Mouse (Mus musculus): ENCODE data around the gene Fos. TPM values are rescaled to one million over a fixed set of nuclear protein-coding genes. Genes with fewer than 3 reads are reported as not detected.

Fos gene
- total and polyA plus RNA-seq, 2 experiments from 2014 or later: 1.6 to 18.5 TPM

- Histone ChIP-seq H3K36me3 (replicated peaks; ENCODE audit: control insufficient read depth, insufficient read depth, low read length) (no peaks in the 10 kb centered on the region), H3K4me2 (ENCODE audit: low read depth, low read length) (no peak overlapping the region), H3K27me3 (ENCODE audit: control insufficient read depth, insufficient read depth, low read length) (no peaks in the 10 kb centered on the region), H3K9ac (replicated peaks; ENCODE audit: low read depth, low read length) (no peak overlapping the region), H3K4me1 (ENCODE audit: control insufficient read depth, insufficient read depth) (peaks cover 8% of the 10 kb centered on the region; the same call in 1 of the 2 replicates), H3K9me3 (replicated peaks; ENCODE audit: control insufficient read depth, low read length) (no peaks in the 10 kb centered on the region), H3K27ac (ENCODE audit: low read depth) (no peak overlapping the region), H3K4me3 (ENCODE audit: low read depth, low read length) (no peak overlapping the region)
- ATAC-seq (ENCODE audit: insufficient read depth, low read depth): no peak
- WGBS: 59% methylated on average over 7 of the region's 7 CpGs
- DNase-seq (ENCODE audit: low spot score): no peak
- TF ChIP-seq EP300 (IDR thresholded peaks at IDR 0.05; ENCODE audit: low read depth) (no peak), CTCF (IDR thresholded peaks at IDR 0.05; ENCODE audit: low read depth) (no peak)
Observed at GRCm38 (mm10) chr12:85496336-85496735, 22.6 kb downstream of the Fos start.

- ATAC-seq (ENCODE audit: insufficient read depth, low read depth) (no peak; the same call in 1 of the 2 replicates), DNase-seq (ENCODE audit: low spot score) (peak; percentile 70)
- peak; percentile 77 for TF ChIP-seq CTCF (IDR thresholded peaks at IDR 0.05; ENCODE audit: low read depth)
- no peak for TF ChIP-seq EP300 (IDR thresholded peaks at IDR 0.05; ENCODE audit: low read depth)
- 16% methylated on average over 7 of the region's 7 CpGs for WGBS
- H3K9me3 ChIP-seq (replicated peaks; ENCODE audit: control insufficient read depth, low read length): 0 out of 2 replicates have a peak, but pooled peaks cover 3% of the 10 kb centered on the region
- H3K4me3 ChIP-seq (ENCODE audit: low read depth, low read length): no peak overlapping the region
- no peak overlapping the region for H3K4me2 ChIP-seq (ENCODE audit: low read depth, low read length)
- no peak overlapping the region for H3K27ac ChIP-seq (ENCODE audit: low read depth)
- H3K4me1 ChIP-seq (ENCODE audit: control insufficient read depth, insufficient read depth): peaks cover 8% of the 10 kb centered on the region; the same call in 1 of the 2 replicates
- H3K9ac ChIP-seq (replicated peaks; ENCODE audit: low read depth, low read length): no peak overlapping the region
- H3K36me3 ChIP-seq (replicated peaks; ENCODE audit: control insufficient read depth, insufficient read depth, low read length): no peaks in the 10 kb centered on the region
- no peaks in the 10 kb centered on the region for H3K27me3 ChIP-seq (ENCODE audit: control insufficient read depth, insufficient read depth, low read length)
Observed at GRCm38 (mm10) chr12:85496755-85497154, 23.1 kb downstream of the Fos start.

GRCm38 (mm10) chr12:85497310-85498135 lies 23.8 kb downstream of the Fos start:
- Histone ChIP-seq H3K27me3 (ENCODE audit: control insufficient read depth, insufficient read depth, low read length) (no peaks in the 10 kb centered on the region), H3K9ac (replicated peaks; ENCODE audit: low read depth, low read length) (no peak overlapping the region), H3K4me2 (ENCODE audit: low read depth, low read length) (no peak overlapping the region), H3K27ac (ENCODE audit: low read depth) (peak overlapping the region; percentile 20; the same call in 1 of the 2 replicates), H3K9me3 (replicated peaks; ENCODE audit: control insufficient read depth, low read length) (0 out of 2 replicates have a peak, but pooled peaks cover 9% of the 10 kb centered on the region), H3K4me1 (ENCODE audit: control insufficient read depth, insufficient read depth) (peaks cover 8% of the 10 kb centered on the region; the same call in 1 of the 2 replicates), H3K4me3 (ENCODE audit: low read depth, low read length) (no peak overlapping the region), H3K36me3 (replicated peaks; ENCODE audit: control insufficient read depth, insufficient read depth, low read length) (no peaks in the 10 kb centered on the region)
- no peak for TF ChIP-seq CTCF (IDR thresholded peaks at IDR 0.05; ENCODE audit: low read depth)
- TF ChIP-seq EP300 (IDR thresholded peaks at IDR 0.05; ENCODE audit: low read depth): no peak
- DNase-seq (ENCODE audit: low spot score) (peak; percentile 25), ATAC-seq (ENCODE audit: insufficient read depth, low read depth) (0 out of 2 replicates have a peak, but pooled peaks have one; percentile 27)
- 48% methylated on average over 11 of the region's 11 CpGs for WGBS

GRCm38 (mm10) chr12:85499001-85499400 lies 25.3 kb downstream of the Fos start:
- Histone ChIP-seq H3K27ac (ENCODE audit: low read depth) (no peak overlapping the region), H3K36me3 (replicated peaks; ENCODE audit: control insufficient read depth, insufficient read depth, low read length) (no peaks in the 10 kb centered on the region), H3K9me3 (replicated peaks; ENCODE audit: control insufficient read depth, low read length) (0 out of 2 replicates have a peak, but pooled peaks cover 9% of the 10 kb centered on the region), H3K27me3 (ENCODE audit: control insufficient read depth, insufficient read depth, low read length) (no peaks in the 10 kb centered on the region), H3K9ac (replicated peaks; ENCODE audit: low read depth, low read length) (no peak overlapping the region), H3K4me1 (ENCODE audit: control insufficient read depth, insufficient read depth) (peaks cover 8% of the 10 kb centered on the region; the same call in 1 of the 2 replicates), H3K4me3 (ENCODE audit: low read depth, low read length) (no peak overlapping the region), H3K4me2 (ENCODE audit: low read depth, low read length) (no peak overlapping the region)
- no peak for ATAC-seq (ENCODE audit: insufficient read depth, low read depth)
- TF ChIP-seq EP300 (IDR thresholded peaks at IDR 0.05; ENCODE audit: low read depth): no peak
- TF ChIP-seq CTCF (IDR thresholded peaks at IDR 0.05; ENCODE audit: low read depth): no peak
- no peak for DNase-seq (ENCODE audit: low spot score)
- WGBS: 77% methylated on average over 8 of the region's 8 CpGs

GRCm38 (mm10) chr12:85502682-85503081 lies 29.0 kb downstream of the Fos start:
- ATAC-seq (ENCODE audit: insufficient read depth, low read depth) (no peak), DNase-seq (ENCODE audit: low spot score) (no peak)
- H3K27ac ChIP-seq (ENCODE audit: low read depth): no peak overlapping the region
- no peaks in the 10 kb centered on the region for H3K27me3 ChIP-seq (ENCODE audit: control insufficient read depth, insufficient read depth, low read length)
- no peak overlapping the region for H3K9ac ChIP-seq (replicated peaks; ENCODE audit: low read depth, low read length)
- 91% methylated on average over 4 of the region's 4 CpGs for WGBS
- 0 out of 2 replicates have a peak, but pooled peaks cover 14% of the 10 kb centered on the region for H3K9me3 ChIP-seq (replicated peaks; ENCODE audit: control insufficient read depth, low read length)
- no peak for TF ChIP-seq CTCF (IDR thresholded peaks at IDR 0.05; ENCODE audit: low read depth)
- no peak for TF ChIP-seq EP300 (IDR thresholded peaks at IDR 0.05; ENCODE audit: low read depth)
- H3K4me1 ChIP-seq (ENCODE audit: control insufficient read depth, insufficient read depth): peaks cover 4% of the 10 kb centered on the region; the same call in 1 of the 2 replicates
- no peak overlapping the region for H3K4me3 ChIP-seq (ENCODE audit: low read depth, low read length)
- H3K4me2 ChIP-seq (ENCODE audit: low read depth, low read length): no peak overlapping the region
- H3K36me3 ChIP-seq (replicated peaks; ENCODE audit: control insufficient read depth, insufficient read depth, low read length): no peaks in the 10 kb centered on the region
